Mouse (Mus musculus) intestine, embryonic 16.5 days (tissue): ENCODE measurements around the gene Tln2. TPM values are rescaled to one million over a fixed set of nuclear protein-coding genes. Genes with fewer than 3 reads are reported as not detected.

Source experiments
- ATAC-seq: fragments of 200-750 bp; cut with Nextera tagmentation; 2 replicates; pipeline ENCODE4 v1.8.0; 2017; ENCODE audit warnings: moderate TSS enrichment, moderate library complexity
- H3K27ac ChIP-seq: fragments of 300-500 bp; sonication (generic); 2 replicates; pipeline ENCODE4 v1.5.1; 2014; ENCODE audit warnings: mild to moderate bottlenecking, low read length
- H3K27me3 ChIP-seq: fragments of 300-500 bp; sonication (generic); replicated peaks from 2 replicates; pipeline ENCODE4 v1.6.1; 2014; ENCODE audit warnings: low read length, control low read depth, mixed read lengths; ENCODE audit not compliant: control insufficient read depth, insufficient read depth
- H3K36me3 ChIP-seq: fragments of 300-500 bp; sonication (generic); 2 replicates; pipeline ENCODE4 v1.6.1; 2014; ENCODE audit warnings: low read length, control low read depth; ENCODE audit not compliant: control insufficient read depth, insufficient read depth
- H3K4me1 ChIP-seq: fragments of 300-500 bp; sonication (generic); 2 replicates; pipeline ENCODE4 v1.6.1; 2014; ENCODE audit warnings: low read length, control low read depth, mixed read lengths; ENCODE audit not compliant: control insufficient read depth, insufficient read depth
- H3K4me2 ChIP-seq: fragments of 300-500 bp; sonication (generic); 2 replicates; pipeline ENCODE4 v1.6.1; 2014; ENCODE audit warnings: low read depth, low read length, control low read depth
- H3K4me3 ChIP-seq: fragments of 300-500 bp; sonication (generic); 2 replicates; pipeline ENCODE4 v1.5.1; 2014; ENCODE audit warnings: mild to moderate bottlenecking, low read length
- H3K9ac ChIP-seq: fragments of 300-500 bp; sonication (generic); 2 replicates; pipeline ENCODE4 v1.6.1; 2014; ENCODE audit warnings: low read depth, low read length
- H3K9me3 ChIP-seq: fragments of 300-500 bp; sonication (generic); 2 replicates; pipeline ENCODE4 v1.6.1; 2016; ENCODE audit warnings: low read length, control low read depth; ENCODE audit not compliant: control insufficient read depth
- WGBS: fragments of 180-500 bp; shearing (Covaris S2); extraction: QIAGEN DNeasy Blood & Tissue Kit; methylation state at CpG from one replicate; pipeline ENCODE4 v1.1.7; 2014; 5-methylcytosine and 5-hydroxymethylcytosine counted together
- polyA plus RNA-seq: library from polyadenylated mRNA; unstranded; fragments of >200 nt; fragmentation: Nextera tagmentation; extraction: Ambion mirVana; gene quantifications from 2 replicates; pipeline ENCODE4 v1.2.1, GENCODE M21; 2015

The Tln2 gene
- polyA plus RNA-seq, 1 experiment from 2014 or later: 19.8 TPM

- no peak overlapping the region for H3K27ac ChIP-seq
- H3K4me3 ChIP-seq: no peak overlapping the region
- H3K4me2 ChIP-seq: no peak overlapping the region
- H3K9ac ChIP-seq: no peak overlapping the region
- no peaks in the 10 kb centered on the region for H3K36me3 ChIP-seq
- no peaks in the 10 kb centered on the region for H3K4me1 ChIP-seq
- ATAC-seq: no peak
- no peaks in the 10 kb centered on the region for H3K9me3 ChIP-seq
- 61% methylated on average over 5 of the region's 5 CpGs for WGBS
- no peaks in the 10 kb centered on the region for H3K27me3 ChIP-seq
These were observed 26.2 kb downstream of the Tln2 start for GRCm38 (mm10) chr9:67533260-67533659.

DNA sequence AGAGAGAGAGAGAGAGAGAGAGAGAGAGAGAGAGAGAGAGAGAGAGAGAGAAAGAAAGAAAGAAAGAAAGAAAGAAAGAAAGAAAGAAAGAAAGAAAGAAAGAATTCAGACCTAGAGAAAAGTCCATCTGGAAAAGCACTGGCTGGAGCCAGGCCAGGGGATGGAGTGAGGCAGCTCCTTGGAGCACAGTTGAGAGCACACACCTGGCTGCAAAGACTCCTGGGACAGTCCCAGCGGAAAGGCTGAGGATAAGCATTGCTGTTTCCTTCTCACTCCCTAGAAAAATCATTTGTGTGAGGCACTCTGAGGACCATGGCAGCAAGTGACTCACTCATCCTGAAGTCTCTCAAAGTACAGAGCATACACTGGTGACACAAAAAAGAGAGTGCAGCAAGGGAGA, 26.9 kb downstream of the Tln2 start:
- Histone ChIP-seq H3K4me3 (no peak overlapping the region), H3K27ac (no peak overlapping the region), H3K27me3 (no peaks in the 10 kb centered on the region), H3K4me1 (no peaks in the 10 kb centered on the region), H3K36me3 (no peaks in the 10 kb centered on the region), H3K4me2 (no peak overlapping the region), H3K9ac (no peak overlapping the region), H3K9me3 (no peaks in the 10 kb centered on the region)
- 50% methylated on average over 1 of the region's 1 CpGs for WGBS
- no peak for ATAC-seq

- H3K9me3 ChIP-seq: no peaks in the 10 kb centered on the region
- no peak for ATAC-seq
- H3K27ac ChIP-seq: no peak overlapping the region
- no peaks in the 10 kb centered on the region for H3K27me3 ChIP-seq
- no peak overlapping the region for H3K9ac ChIP-seq
- H3K36me3 ChIP-seq: no peaks in the 10 kb centered on the region
- 64% methylated on average over 5 of the region's 5 CpGs for WGBS
- H3K4me3 ChIP-seq: no peak overlapping the region
- H3K4me1 ChIP-seq: no peaks in the 10 kb centered on the region
- no peak overlapping the region for H3K4me2 ChIP-seq
These were observed 29.9 kb downstream of the Tln2 start for GRCm38 (mm10) chr9:67529600-67529999.

- no peak for ATAC-seq
- H3K9me3 ChIP-seq: no peaks in the 10 kb centered on the region
- no peaks in the 10 kb centered on the region for H3K36me3 ChIP-seq
- no peak overlapping the region for H3K4me2 ChIP-seq
- WGBS: 91% methylated on average over 2 of the region's 2 CpGs
- H3K4me1 ChIP-seq: no peaks in the 10 kb centered on the region
- no peaks in the 10 kb centered on the region for H3K27me3 ChIP-seq
- H3K4me3 ChIP-seq: no peak overlapping the region
- no peak overlapping the region for H3K27ac ChIP-seq
- no peak overlapping the region for H3K9ac ChIP-seq
These were observed 31.8 kb downstream of the Tln2 start for GRCm38 (mm10) chr9:67527726-67528125.

- Histone ChIP-seq H3K9ac (no peak overlapping the region), H3K36me3 (no peaks in the 10 kb centered on the region), H3K4me3 (no peak overlapping the region), H3K4me2 (no peak overlapping the region), H3K27ac (no peak overlapping the region), H3K27me3 (no peaks in the 10 kb centered on the region), H3K9me3 (no peaks in the 10 kb centered on the region), H3K4me1 (no peaks in the 10 kb centered on the region)
- 75% methylated on average over 4 of the region's 4 CpGs for WGBS
- ATAC-seq: no peak
These were observed 37.8 kb downstream of the Tln2 start for GRCm38 (mm10) chr9:67521736-67522135.

DNA sequence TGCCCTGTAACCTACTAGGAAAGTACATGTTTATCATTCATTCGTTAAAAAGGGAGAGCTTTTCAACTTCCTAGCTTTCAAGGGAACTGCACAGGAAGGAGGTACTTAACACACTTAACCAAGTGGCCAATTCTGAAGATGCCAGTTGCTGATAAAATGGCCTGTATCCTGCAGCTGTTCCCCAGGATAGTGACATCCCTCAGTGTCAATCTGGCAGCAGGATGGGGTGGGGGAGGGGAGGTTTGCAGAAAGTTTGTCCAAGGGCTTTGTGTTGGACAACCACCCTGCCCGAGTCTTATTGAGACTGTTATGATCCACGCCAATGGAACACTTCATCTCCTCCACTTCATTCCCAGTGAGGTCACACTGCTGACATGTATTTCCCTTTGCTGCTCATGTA, 50.0 kb downstream of the Tln2 start:
- Histone ChIP-seq H3K4me2 (no peak overlapping the region), H3K27me3 (no peaks in the 10 kb centered on the region), H3K4me1 (no peaks in the 10 kb centered on the region; the same call in 1 of the 2 replicates), H3K36me3 (no peaks in the 10 kb centered on the region), H3K9ac (no peak overlapping the region), H3K27ac (no peak overlapping the region), H3K4me3 (no peak overlapping the region), H3K9me3 (no peaks in the 10 kb centered on the region)
- ATAC-seq: no peak
- 42% methylated on average over 3 of the region's 3 CpGs for WGBS

DNA sequence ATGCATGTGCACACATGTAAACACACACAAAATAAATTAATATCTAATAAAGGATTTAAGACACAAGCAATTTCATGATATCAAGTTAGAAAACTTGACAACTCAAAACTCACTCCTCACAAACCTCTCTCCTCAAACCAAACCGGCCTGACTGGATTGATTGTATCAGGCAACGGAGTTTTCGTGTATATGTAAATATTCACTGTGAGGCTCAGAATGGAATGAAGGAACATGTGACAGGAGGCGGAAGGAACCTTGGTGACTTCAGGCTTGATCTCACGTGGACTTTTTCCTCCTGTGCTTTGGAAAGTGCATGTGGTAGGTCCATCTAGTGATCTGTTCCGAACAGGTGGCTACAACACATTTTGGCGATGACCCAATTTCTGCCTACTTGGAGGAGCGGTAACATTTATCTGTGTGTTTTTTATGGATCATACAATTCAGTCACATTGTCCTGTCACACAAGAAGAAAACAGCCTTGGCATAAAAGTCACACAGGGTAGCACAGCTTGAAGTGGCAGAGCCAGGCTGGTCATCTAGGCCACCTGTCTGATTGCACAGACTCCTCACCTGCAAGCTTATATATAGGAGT, 54.7 kb downstream of the Tln2 start:
- H3K36me3 ChIP-seq: no peaks in the 10 kb centered on the region
- H3K9ac ChIP-seq: no peak overlapping the region
- H3K27ac ChIP-seq: no peak overlapping the region
- H3K4me2 ChIP-seq: no peak overlapping the region
- 61% methylated on average over 8 of the region's 8 CpGs for WGBS
- H3K27me3 ChIP-seq: no peaks in the 10 kb centered on the region
- no peaks in the 10 kb centered on the region for H3K9me3 ChIP-seq
- H3K4me3 ChIP-seq: no peak overlapping the region; the same call in 1 of the 2 replicates
- no peaks in the 10 kb centered on the region; the same call in 1 of the 2 replicates for H3K4me1 ChIP-seq
- ATAC-seq: peak; percentile 64

GRCm38 (mm10) chr9:67501801-67502200, 57.7 kb downstream of the Tln2 start:
- H3K4me1 ChIP-seq: peaks cover 5% of the 10 kb centered on the region
- H3K9ac ChIP-seq: no peak overlapping the region
- no peak overlapping the region for H3K27ac ChIP-seq
- 89% methylated on average over 1 of the region's 1 CpGs for WGBS
- no peak overlapping the region for H3K4me2 ChIP-seq
- H3K9me3 ChIP-seq: no peaks in the 10 kb centered on the region
- H3K4me3 ChIP-seq: no peak overlapping the region
- no peak for ATAC-seq
- no peaks in the 10 kb centered on the region for H3K36me3 ChIP-seq
- no peaks in the 10 kb centered on the region for H3K27me3 ChIP-seq

DNA sequence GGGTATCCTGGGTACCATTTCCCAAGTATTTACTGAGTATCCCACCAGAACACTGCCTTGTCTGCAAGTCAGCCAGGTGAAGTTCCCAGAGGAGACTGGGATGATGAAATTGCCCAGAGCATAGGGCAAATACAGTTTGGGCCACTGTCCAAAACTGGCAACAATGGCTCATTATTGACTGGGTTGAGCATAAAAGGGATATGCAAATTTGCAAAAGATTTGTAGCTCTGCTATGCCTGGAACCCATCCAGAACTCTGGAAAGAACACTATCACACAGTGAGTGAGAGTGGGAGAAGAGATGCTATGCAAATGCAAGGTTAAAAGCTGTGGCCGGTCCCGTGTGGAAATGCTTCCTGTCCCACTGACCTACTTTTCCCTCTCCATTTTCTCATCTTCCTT, 63.1 kb downstream of the Tln2 start:
- Histone ChIP-seq H3K27ac (no peak overlapping the region), H3K27me3 (no peaks in the 10 kb centered on the region), H3K4me3 (no peak overlapping the region), H3K36me3 (no peaks in the 10 kb centered on the region), H3K4me2 (no peak overlapping the region), H3K9me3 (no peaks in the 10 kb centered on the region), H3K4me1 (peaks cover 11% of the 10 kb centered on the region; the same call in 1 of the 2 replicates), H3K9ac (no peak overlapping the region)
- ATAC-seq: no peak
- WGBS: 46% methylated on average over 2 of the region's 2 CpGs

- no peaks in the 10 kb centered on the region for H3K9me3 ChIP-seq
- no peak for ATAC-seq
- H3K9ac ChIP-seq: no peak overlapping the region
- H3K27me3 ChIP-seq: no peaks in the 10 kb centered on the region
- 40% methylated on average over 3 of the region's 3 CpGs for WGBS
- H3K36me3 ChIP-seq: no peaks in the 10 kb centered on the region
- no peak overlapping the region for H3K4me3 ChIP-seq
- no peak overlapping the region for H3K27ac ChIP-seq
- no peak overlapping the region for H3K4me2 ChIP-seq
- H3K4me1 ChIP-seq: peaks cover 11% of the 10 kb centered on the region; the same call in 1 of the 2 replicates
These were observed 64.2 kb downstream of the Tln2 start for GRCm38 (mm10) chr9:67495350-67495749.
